Mouse (Mus musculus) inflammation-experienced regulatory T-cells, adult 16 weeks (primary cell): ENCODE measurements around the gene Taf4. TPM values are rescaled to one million over a fixed set of nuclear protein-coding genes. Genes with fewer than 3 reads are reported as not detected.

Experiments used
- polyA plus RNA-seq: library from polyadenylated mRNA; unstranded; fragments of 100-300 nt; shearing (Covaris generic); gene quantifications from one replicate; pipeline ENCODE4 v1.2.1, GENCODE M21; 2017

Taf4 gene
- polyA plus RNA-seq: 3.6 TPM

DNA sequence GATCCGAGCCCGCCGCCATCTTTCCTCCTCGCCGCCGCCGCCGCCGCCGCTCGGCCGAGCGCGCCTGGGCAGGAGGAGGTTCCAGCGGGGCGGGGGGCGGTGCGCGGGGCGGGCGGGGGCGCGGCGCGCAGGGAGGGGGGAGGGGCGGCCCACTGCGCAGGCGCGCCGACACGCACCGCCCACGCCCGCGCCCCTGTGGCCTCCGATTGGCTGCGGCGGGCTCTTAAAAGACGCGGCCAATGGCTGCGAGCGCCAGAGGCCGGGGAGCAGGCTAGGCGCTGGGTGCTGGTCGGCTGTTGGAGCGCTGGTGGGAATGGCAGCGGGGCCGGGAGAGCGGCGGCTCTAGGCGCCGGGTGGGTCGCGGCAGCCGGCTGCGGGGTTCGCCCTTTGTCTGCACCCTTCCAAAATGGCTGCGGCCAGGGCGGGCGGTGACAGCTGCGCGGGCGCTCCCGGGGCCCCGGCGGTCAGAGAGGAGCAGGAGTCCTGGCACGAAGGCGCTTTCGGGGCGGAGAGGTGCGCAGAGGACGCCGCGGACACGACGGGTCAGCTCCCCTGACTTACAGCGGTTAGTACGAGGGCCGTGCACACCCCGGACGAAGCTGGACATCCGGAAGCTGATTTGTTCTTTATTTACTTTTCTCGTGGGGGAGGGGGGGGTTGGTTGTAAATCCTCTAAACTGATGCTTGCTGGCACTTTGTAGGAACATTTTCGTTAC, at the start of gene Taf4:
Gene Taf4, minus strand, starts transcription at position 19 of the 716 bp plus-strand sequence.

GRCm38 (mm10) chr2:180024401-180025098, 48.1 kb upstream of the Taf4 start, which contains the start of gene Lsm14b:
Gene Lsm14b, plus strand, starts transcription at chr2:180024987.

Other genes starting within 250 kb of the Taf4 start
- 1.8 TPM for gene Lsm14b, start 48.3 kb upstream of the Taf4 start, polyA plus RNA-seq
- 464 TPM for gene Psma7, start 65.8 kb upstream of the Taf4 start, polyA plus RNA-seq
- gene Ss18l1, start 65.9 kb upstream of the Taf4 start, polyA plus RNA-seq: 3.9 TPM
- 60.3 TPM for gene Mtg2, start 93.9 kb upstream of the Taf4 start, polyA plus RNA-seq
- not detected for gene Hrh3, start 127.8 kb upstream of the Taf4 start, polyA plus RNA-seq
- 56.4 TPM for gene Osbpl2, start 142.7 kb upstream of the Taf4 start, polyA plus RNA-seq
- 176 TPM for gene Adrm1, start 194.8 kb upstream of the Taf4 start, polyA plus RNA-seq
- gene Lama5, start 249.2 kb upstream of the Taf4 start, polyA plus RNA-seq: 1.1 TPM